Mouse (Mus musculus) left cerebral cortex, postnatal 14 days (tissue): ENCODE results near the gene Psmb10. TPM values are rescaled to one million over a fixed set of nuclear protein-coding genes. Genes with fewer than 3 reads are reported as not detected.

Source experiments
- DNase-seq, 2 experiments: peaks; one replicate each; pipeline ENCODE4 v3.0.0; 2021 to 2022; ENCODE audit warnings: low spot score in 2 of 2, mixed read lengths in 1 of 2
- intact Hi-C: fragments of 180-260 bp; cut with DNase I; formaldehyde crosslinking; loops from one replicate; pipeline ENCODE4 v1.15.1; 2025
- total RNA-seq, 2 experiments: library from RNA; stranded (reverse); gene quantifications; 2 replicates each; pipeline ENCODE4 v1.2.3; 2021

The Psmb10 gene
- total RNA-seq, 2 experiments from 2014 or later: 80.7 TPM

DNA sequence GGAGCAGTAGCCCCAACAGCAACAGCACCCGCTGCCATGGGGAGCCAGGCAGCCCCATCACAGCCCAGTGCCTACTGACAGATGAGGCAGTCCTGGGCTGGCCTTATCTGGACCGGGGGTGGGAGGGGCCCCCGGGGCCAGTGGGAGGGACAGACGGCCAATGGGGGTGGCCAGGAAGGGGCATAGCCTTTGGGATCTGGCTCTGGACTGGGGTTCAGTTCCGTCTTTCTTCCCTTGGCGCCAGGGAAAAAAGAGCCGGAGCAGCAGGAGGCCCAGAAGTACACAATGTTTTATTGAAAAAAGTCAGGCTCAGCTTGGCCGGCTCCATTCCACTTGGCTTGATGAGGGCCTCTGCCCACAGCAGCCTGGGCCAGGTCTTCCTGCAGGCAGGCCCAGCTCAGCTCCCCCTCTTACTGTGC is 5.1 kb upstream of the Psmb10 start, which contains the start of gene Lcat:
Gene Lcat (minus strand): TSS at position 62 of the 419 bp plus-strand sequence.
- intact Hi-C loops: no loop called here
- no peak for DNase-seq

DNA sequence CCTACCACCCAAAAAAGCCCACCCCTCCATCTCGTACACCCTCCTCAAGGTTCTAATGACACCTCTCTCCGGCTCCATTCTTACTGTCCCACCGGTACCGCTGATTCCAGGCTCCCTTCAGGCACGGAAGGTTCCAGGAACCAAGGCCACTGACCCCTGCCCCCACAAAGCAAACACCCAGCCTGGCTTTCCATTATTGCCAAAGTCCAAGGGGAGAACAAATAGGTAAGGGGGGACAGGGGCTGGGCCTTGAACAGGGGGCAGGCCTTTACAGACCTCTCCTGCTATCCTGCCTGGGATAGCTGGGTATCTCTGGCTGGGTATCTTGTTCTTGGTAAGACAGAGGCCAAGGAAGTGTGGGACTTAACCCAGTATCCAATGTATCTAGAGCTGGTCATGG is 4.3 kb upstream of the Psmb10 start:
- DNase-seq: no peak
- intact Hi-C loops: no loop called here

- intact Hi-C loops: no loop called here
- DNase-seq: no peak
These were observed 3.8 kb upstream of the Psmb10 start for GRCm38 (mm10) chr8:105942026-105942425.

DNA sequence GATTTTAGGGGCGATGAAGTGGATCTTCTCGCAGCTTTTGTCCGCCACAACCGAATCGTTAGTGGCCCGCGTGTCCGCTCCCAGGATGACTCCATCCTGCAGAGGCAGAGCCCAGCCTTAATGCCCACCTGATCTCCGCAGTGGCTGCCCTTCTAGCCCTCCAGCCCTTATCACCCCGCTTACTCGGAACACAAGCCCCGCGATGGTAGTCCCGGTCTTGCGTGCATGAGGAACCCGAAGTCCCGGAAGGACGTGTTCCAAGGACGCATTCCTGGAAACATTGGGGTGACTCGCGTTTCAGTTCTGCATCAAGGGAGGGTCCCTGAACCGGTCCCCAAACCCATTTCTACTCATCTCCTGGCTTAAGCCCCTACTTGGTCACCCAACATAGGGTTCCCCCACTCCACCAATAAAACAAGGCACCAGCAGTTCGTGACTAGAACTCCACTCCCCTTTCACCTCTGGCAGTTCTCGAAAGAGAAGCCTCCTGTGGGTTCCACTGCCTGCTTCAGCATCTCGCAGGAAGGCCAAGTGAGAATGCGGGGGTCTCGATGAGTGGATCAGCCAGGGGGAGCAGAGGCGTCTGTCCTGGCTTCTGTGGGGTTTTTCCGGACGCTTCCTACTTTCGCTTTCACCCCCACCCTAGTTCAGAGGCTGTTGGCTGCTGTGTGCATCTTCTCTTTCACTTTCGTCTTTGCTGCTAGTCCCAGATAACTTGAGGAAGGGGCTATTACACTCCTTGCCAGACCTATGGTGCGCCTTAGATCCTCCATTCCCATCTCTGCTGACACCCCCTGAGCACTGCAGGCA is 543 bp downstream of the Psmb10 start:
- intact Hi-C loops: loop anchor here (5.0 kb wide), 1 partner anchor 75 kb away; the partner anchor contains the start of gene Ddx28
- peak in 1 of 2 experiments; percentile 44 for DNase-seq

GRCm38 (mm10) chr8:105936866-105937475 is 1.3 kb downstream of the Psmb10 start:
- DNase-seq: peak; percentile 83 to 85
- intact Hi-C loops: loop anchor here (5.0 kb wide), 1 partner anchor 75 kb away; the partner anchor contains the start of gene Ddx28

DNA sequence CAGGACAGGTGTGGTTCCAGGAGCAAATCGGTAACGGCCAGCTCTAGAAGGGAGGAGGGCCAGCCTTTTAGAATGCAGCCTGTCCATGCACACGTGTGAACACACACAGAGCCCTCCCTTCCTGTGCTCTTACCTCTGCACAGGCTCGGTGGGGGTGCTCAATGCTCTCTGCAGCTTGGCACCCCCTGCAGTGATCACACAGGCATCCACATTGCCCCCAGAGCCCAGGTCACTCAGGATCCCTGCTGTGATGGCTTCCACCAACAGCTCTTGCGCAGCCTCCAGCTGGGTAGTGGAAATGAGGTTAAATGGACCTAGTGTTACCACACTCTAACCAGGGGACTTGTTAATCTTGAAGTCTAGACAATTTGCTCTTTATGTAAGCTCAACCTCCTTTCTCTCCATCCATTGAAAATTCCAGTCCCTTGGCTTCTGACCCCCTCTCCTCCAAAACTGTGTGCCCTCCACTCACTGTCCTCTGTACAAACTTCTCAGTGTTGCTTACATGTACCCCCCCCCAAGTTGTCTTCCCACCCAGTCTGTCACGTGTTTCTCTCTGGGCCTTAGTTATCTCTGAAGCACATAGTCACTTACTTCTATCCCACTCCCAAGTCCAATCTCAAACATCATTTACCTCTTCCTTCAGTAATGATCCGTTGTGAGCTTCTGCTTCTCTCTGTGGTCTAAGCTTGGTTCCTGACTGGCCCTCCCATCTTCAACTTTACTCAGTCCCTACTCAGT is 2.2 kb downstream of the Psmb10 start:
- no peak for DNase-seq
- intact Hi-C loops: loop anchor here (5.0 kb wide), 1 partner anchor 76 kb away; the partner anchor contains the start of gene Ddx28

DNA sequence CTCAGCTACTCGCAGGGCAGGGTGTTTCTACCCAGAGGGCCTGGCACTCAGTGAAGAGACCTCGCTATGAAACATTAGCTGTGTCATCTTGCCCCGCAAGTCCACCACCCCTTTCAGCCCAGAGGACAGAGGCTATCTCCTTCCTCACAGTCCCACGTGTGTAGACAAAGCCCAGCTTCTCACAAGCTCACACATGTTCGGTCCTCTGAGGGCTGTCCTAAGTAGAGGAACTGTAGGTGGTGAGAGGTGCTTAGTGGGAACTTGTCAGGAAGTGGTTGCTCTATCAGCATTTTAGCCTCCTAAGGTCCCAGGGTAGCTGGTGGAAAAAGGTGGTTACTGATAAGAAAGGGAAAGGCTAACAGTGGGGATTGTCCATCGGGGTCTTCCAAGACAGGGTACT is 3.1 kb downstream of the Psmb10 start:
- no peak for DNase-seq

DNA sequence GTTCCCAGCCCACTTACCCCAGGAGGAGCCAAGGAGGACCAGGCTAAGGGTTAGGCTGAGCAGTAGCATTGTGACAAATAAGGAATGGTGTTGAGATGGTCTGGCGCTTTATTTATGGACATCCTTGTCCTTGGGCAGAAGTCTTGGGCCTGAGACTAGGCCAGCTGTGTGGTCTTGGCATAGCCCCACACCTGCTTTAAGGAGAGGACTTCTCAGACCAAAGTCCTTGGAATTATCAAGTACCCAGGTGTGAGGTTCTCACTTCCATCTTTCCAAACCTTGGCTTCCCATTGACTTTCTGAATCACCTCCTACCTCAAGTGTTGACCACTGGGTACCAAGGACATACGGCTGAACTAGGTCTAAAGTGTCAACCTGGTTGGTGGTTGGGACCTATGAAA is 4.5 kb downstream of the Psmb10 start, which contains the start of gene Ctrl:
Gene Ctrl (minus strand): TSS at position 101 of the 400 bp plus-strand sequence.
- no peak for DNase-seq
- intact Hi-C loops: loop anchor here (5.0 kb wide), 2 partner anchors 41 to 221 kb away; partner anchors contain the start of gene Nrn1l

More for the DNA sequence above, 3.1 kb downstream of the Psmb10 start:
- intact Hi-C loops: loop anchor here (5.0 kb wide), 1 partner anchor 77 kb away; the partner anchor contains the start of gene Ddx28

- intact Hi-C loops: loop anchor here (5.0 kb wide), 2 partner anchors 40 to 220 kb away; partner anchors contain the start of gene Nrn1l
- no peak for DNase-seq
These were observed 5.7 kb downstream of the Psmb10 start for GRCm38 (mm10) chr8:105932525-105932924.

GRCm38 (mm10) chr8:105931271-105931670 is 7.0 kb downstream of the Psmb10 start:
- intact Hi-C loops: loop anchor here (5.0 kb wide), 2 partner anchors 39 to 219 kb away; partner anchors contain the start of gene Nrn1l
- peak in 1 of 2 experiments; percentile 55 for DNase-seq

GRCm38 (mm10) chr8:105930602-105931001 is 7.6 kb downstream of the Psmb10 start:
- DNase-seq: peak; percentile 75 to 81
- intact Hi-C loops: loop anchor here (5.0 kb wide), 2 partner anchors 38 to 218 kb away; partner anchors contain the start of gene Nrn1l

- intact Hi-C loops: no loop called here
These were observed 13.1 kb downstream of the Psmb10 start for GRCm38 (mm10) chr8:105925123-105925522.

GRCm38 (mm10) chr8:105919390-105919789 is 18.9 kb downstream of the Psmb10 start:
- no peak for DNase-seq
- intact Hi-C loops: no loop called here

More at GRCm38 (mm10) chr8:105925123-105925522, 13.1 kb downstream of the Psmb10 start:
- no peak for DNase-seq

DNA sequence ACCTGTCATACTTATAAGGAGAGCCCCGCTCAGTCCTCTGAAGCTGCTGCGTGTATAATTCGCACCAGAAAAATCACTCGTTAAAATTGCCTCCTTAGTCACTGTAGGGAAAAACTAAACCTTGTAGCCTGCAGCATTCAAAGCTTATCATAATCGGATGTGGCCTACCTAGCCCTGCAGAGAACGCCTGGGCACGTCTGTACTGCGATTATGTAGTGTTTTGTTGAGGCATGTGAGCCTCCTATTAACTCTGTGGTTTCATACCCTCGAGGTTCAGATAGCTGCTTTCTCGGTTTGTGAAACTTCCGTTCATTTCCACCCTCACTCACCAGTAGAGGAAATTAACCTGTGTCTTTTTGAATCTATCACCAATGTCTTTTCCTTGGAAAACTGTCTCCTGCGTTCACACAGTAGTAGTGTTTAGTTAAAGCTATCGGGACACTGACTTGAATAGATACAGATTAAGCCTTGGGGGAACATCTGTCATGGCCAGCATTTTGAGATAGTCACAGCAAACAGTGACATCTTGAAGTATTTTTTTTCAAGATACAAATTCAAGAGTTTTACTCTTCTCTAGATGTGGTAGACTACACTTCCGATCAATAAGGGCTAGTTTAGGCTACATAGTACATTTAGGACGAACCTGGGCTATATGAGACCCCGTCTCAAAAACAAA is 37.2 kb downstream of the Psmb10 start:
- intact Hi-C loops: no loop called here

DNA sequence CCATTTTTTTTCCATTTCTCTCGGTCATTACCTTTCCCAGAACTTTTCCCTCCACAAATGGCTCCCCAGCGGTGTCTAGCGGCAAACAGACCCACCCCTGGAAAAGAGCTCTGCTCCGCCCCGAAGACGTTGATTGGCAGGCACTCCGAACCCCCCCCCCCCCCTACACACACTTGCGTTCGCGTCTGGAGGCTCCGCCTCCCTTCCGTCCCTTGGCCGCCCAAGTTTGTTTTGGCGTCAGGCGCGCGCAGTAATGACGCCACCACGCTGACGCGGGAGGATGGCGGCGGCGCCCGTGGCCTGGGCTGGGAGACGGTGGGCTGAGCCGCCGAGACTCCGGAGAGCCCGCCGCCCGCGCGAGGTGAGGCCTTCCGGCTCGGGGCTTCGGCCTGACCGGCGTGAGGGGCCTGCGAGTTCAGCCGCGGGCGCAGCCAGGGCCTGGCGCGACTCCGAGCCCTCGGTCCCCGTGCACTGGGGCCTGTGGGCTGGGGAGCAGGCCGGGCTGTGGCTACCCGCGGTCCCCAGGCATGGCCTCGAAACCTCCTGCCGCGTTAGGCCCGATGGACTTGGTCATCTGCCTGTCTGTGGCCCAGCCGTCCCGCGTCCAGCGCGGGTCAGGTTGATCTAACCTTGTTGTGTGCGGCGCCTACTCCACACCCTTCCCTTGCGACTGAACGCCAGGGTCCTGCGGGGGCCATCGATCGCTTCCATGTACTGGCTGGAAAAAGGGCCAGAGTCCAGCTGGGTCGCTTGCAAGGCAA is 37.9 kb downstream of the Psmb10 start, which contains the start of gene Pskh1:
Gene Pskh1 (plus strand): TSS at position 262 of the 761 bp plus-strand sequence.
- peak; percentile 87 to 93 for DNase-seq
- intact Hi-C loops: no loop called here

More for the DNA sequence above, 37.2 kb downstream of the Psmb10 start:
- no peak for DNase-seq

GRCm38 (mm10) chr8:105897801-105898480 is 40.3 kb downstream of the Psmb10 start:
- no peak for DNase-seq
- intact Hi-C loops: no loop called here

- intact Hi-C loops: loop anchor here (5.0 kb wide), 1 partner anchor 39 kb away; the partner anchor contains the start of gene Ctrl
- peak; percentile 81 to 90 for DNase-seq
These were observed 44.9 kb downstream of the Psmb10 start, which contains the start of gene Nrn1l for GRCm38 (mm10) chr8:105893339-105893738. Gene Nrn1l, plus strand, starts transcription at chr8:105893567.
